Mouse (Mus musculus): ENCODE results near the gene Tmem235. TPM values are rescaled to one million over a fixed set of nuclear protein-coding genes. Genes with fewer than 3 reads are reported as not detected.
"Not testable (repeated sequence)": the region's sequence is repeated elsewhere in the genome, so short reads cannot be mapped to it uniquely, and the experiment has no call there.

The Tmem235 gene
- polyA plus RNA-seq, 1 experiment from 2014 or later = not detected

DNA sequence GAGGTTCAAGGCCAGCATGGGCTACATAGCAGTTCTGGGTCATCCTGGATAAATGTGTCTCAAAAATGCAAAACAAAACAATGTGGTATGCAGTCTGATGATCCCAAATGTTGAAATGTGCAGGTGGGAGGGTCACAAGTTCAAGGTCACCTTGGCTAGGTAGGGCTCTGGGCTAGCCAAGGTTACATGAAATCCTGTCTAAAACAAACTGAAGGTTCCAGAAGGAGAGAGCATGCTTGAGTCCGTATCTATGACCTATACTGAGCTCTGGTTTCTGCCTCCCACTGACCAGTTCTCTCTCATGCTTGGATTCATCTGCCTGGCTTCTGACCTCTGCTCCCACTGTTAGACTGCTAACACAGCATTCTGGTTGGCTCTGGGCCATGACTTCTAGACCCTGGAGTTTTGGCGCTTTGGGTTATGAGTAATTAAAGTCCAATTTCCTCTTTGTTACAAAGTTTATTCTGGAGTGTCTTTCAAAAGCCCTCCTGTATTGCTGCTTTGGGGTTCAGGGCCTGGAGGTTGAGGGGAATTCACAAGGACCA, 30.8 kb upstream of the Tmem235 start:
- ATAC-seq = no peak
- H3K4me3 ChIP-seq (replicated peaks; ENCODE audit: low read length) = no peak overlapping the region
- no peak overlapping the region for H3K4me2 ChIP-seq (ENCODE audit: low read length)
- H3K9ac ChIP-seq (replicated peaks; ENCODE audit: low read depth, low read length) = no peak overlapping the region
- H3K9me3 ChIP-seq (ENCODE audit: control insufficient read depth, low read length) = no peaks in the 10 kb centered on the region
- peaks cover 30% of the 10 kb centered on the region for H3K4me1 ChIP-seq (replicated peaks; ENCODE audit: control insufficient read depth, insufficient read depth, low read length)
- no peak overlapping the region for H3K27ac ChIP-seq (ENCODE audit: low read length)
- WGBS = 87% methylated on average over 2 of the region's 2 CpGs
- H3K27me3 ChIP-seq (replicated peaks; ENCODE audit: control insufficient read depth, insufficient read depth, low read length) = no peaks in the 10 kb centered on the region
- no peaks in the 10 kb centered on the region for H3K36me3 ChIP-seq (ENCODE audit: control insufficient read depth, insufficient read depth)

DNA sequence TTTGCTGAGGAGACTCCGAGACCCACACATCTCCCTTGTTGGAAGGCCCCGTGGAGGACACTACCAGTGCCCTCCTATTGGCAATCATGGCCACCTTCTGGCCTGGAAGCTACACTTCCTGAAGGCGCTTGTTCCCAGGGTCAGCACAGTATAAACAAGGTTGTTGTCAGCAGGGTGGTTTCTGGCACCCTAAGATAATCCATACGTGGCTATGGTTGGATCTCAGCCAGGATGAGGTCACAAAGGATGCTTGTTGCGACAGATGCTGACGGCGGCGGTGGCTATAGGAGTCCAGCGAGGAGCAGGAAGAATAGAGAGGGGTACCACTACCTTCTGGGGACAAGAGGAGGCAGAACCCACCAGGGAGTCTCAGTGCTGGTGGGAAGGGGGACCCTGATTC, 30.2 kb upstream of the Tmem235 start:
- Histone ChIP-seq H3K9me3 (ENCODE audit: control insufficient read depth, low read length) (no peaks in the 10 kb centered on the region), H3K4me1 (replicated peaks; ENCODE audit: control insufficient read depth, insufficient read depth, low read length) (peaks cover 26% of the 10 kb centered on the region), H3K4me2 (ENCODE audit: low read length) (no peak overlapping the region), H3K36me3 (ENCODE audit: control insufficient read depth, insufficient read depth) (no peaks in the 10 kb centered on the region), H3K27ac (ENCODE audit: low read length) (no peak overlapping the region), H3K27me3 (replicated peaks; ENCODE audit: control insufficient read depth, insufficient read depth, low read length) (no peaks in the 10 kb centered on the region), H3K9ac (replicated peaks; ENCODE audit: low read depth, low read length) (no peak overlapping the region), H3K4me3 (replicated peaks; ENCODE audit: low read length) (no peak overlapping the region)
- no peak for ATAC-seq
- WGBS = 55% methylated on average over 9 of the region's 9 CpGs

DNA sequence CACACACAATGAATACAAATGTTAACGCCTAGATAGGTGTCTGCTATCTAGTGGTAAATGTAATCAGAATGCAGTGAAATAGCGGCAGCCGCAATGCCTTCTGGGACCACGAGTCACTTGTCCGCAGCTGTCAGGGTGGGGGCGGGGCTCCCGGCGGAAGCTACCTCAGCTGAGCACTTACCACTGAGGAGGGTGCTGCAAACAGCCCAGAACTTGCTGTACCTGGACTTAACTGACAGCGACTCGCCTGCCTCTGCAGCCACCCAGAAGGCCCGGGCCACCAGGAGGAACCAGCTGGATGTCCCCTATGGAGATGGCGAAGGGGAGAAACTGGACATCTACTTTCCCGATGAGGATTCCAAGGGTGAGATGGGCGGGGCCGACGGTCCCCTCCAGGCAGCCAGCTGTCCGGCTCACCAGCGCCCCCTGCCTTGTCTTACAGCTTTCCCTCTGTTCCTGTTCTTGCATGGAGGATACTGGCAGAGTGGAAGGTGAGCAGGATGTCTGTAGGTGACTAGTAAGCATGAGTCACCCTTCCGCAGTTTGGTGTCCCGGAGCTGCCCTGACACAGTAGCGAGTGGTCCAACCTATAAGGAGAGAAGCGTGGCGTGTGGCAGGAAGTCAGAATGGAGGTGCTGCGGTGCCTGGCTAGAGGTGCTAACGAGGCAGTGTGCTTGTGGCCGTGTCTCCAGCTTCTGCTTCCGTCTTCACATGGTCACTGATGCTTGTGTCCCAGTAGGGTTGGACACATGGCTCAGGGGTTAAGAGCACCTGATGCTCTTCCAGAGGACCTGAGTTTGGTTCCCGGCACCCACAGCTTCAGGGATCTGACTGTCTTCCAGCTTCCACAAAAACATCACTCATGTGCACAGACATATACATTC, 28.2 kb upstream of the Tmem235 start:
- peaks cover 15% of the 10 kb centered on the region for H3K4me1 ChIP-seq (replicated peaks; ENCODE audit: control insufficient read depth, insufficient read depth, low read length)
- no peaks in the 10 kb centered on the region for H3K27me3 ChIP-seq (replicated peaks; ENCODE audit: control insufficient read depth, insufficient read depth, low read length)
- no peak overlapping the region for H3K27ac ChIP-seq (ENCODE audit: low read length)
- H3K36me3 ChIP-seq (ENCODE audit: control insufficient read depth, insufficient read depth) = no peaks in the 10 kb centered on the region
- H3K9me3 ChIP-seq (ENCODE audit: control insufficient read depth, low read length) = no peaks in the 10 kb centered on the region
- peak overlapping the region; percentile 42 for H3K4me3 ChIP-seq (replicated peaks; ENCODE audit: low read length)
- peak; percentile 79 for ATAC-seq
- peak overlapping the region; percentile 50 for H3K9ac ChIP-seq (replicated peaks; ENCODE audit: low read depth, low read length)
- H3K4me2 ChIP-seq (ENCODE audit: low read length) = peak overlapping the region; percentile 53
- 17% methylated on average over 28 of the region's 28 CpGs for WGBS

DNA sequence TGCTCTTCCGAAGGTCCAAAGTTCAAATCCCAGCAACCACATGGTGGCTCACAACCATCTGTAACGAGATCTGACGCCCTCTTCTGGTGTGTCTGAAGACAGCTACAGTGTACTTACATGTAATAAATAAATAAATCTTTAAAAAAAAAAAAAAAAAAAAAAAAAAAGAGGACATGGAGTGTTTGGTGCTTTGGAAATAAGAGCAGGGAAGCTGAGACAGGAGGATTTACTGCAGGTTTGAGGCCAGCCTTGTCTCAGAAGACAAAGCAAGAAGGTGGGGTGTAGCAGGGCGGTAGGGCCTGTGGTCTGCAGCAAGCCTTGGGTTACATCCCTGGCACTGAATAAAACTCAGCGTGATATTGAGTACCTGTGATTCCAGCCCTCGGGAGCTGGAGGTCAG, 27.0 kb upstream of the Tmem235 start:
- peaks cover 11% of the 10 kb centered on the region for H3K4me1 ChIP-seq (replicated peaks; ENCODE audit: control insufficient read depth, insufficient read depth, low read length)
- H3K9me3 ChIP-seq (ENCODE audit: control insufficient read depth, low read length); H3K36me3 ChIP-seq (ENCODE audit: control insufficient read depth, insufficient read depth); H3K4me2 ChIP-seq (ENCODE audit: low read length); H3K27ac ChIP-seq (ENCODE audit: low read length); ATAC-seq; H3K4me3 ChIP-seq (replicated peaks; ENCODE audit: low read length); H3K27me3 ChIP-seq (replicated peaks; ENCODE audit: control insufficient read depth, insufficient read depth, low read length); H3K9ac ChIP-seq (replicated peaks; ENCODE audit: low read depth, low read length): not testable (repeated sequence)
- 96% methylated on average over 4 of the region's 6 CpGs for WGBS

DNA sequence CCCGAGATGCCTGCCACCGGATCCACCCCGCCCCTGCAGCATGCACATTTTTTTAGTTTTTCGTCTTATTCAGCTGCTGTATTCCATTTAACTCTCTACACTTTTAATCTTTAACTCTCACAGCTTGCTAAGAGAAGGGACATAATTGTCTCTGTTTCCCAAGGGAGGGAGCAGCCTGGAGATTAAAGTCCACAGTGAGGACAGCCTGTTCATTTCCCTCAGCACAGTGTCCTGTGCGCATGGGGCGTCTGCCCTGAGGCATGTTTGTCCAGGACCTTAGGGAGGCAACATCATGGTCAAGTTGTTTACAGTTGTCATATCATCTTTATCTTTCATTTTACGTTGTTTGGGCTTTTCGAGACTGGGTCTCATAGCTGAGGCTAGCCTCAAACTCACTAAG, 26.5 kb upstream of the Tmem235 start:
- Histone ChIP-seq H3K27me3 (replicated peaks; ENCODE audit: control insufficient read depth, insufficient read depth, low read length) (no peaks in the 10 kb centered on the region), H3K9me3 (ENCODE audit: control insufficient read depth, low read length) (no peaks in the 10 kb centered on the region), H3K4me1 (replicated peaks; ENCODE audit: control insufficient read depth, insufficient read depth, low read length) (peaks cover 6% of the 10 kb centered on the region), H3K36me3 (ENCODE audit: control insufficient read depth, insufficient read depth) (no peaks in the 10 kb centered on the region), H3K4me2 (ENCODE audit: low read length) (no peak overlapping the region), H3K27ac (ENCODE audit: low read length) (no peak overlapping the region), H3K9ac (replicated peaks; ENCODE audit: low read depth, low read length) (no peak overlapping the region), H3K4me3 (replicated peaks; ENCODE audit: low read length) (no peak overlapping the region)
- no peak for ATAC-seq
- WGBS = 97% methylated on average over 8 of the region's 8 CpGs

DNA sequence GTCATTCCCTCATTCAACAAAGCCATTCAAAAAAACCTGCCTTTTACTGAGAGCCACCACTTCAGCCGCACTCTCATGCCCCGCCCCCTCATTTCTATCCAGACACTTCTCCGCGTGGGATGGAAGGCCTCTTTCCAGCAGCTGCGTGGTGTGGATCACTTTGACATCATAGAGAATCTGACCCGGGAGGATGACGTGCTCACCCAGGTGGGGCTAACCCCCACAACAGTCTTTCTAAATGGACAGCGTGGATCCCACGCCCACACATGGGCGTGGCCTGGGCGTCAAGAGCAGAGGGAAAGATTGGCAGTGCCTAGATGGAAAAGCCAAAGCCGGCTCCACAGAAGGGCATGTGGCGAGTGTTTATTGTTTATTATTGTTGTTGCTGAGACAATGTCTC, 24.2 kb upstream of the Tmem235 start:
- Histone ChIP-seq H3K4me3 (replicated peaks; ENCODE audit: low read length) (peak overlapping the region; percentile 19), H3K4me2 (ENCODE audit: low read length) (peak overlapping the region; percentile 45), H3K9ac (replicated peaks; ENCODE audit: low read depth, low read length) (no peak overlapping the region), H3K27me3 (replicated peaks; ENCODE audit: control insufficient read depth, insufficient read depth, low read length) (no peaks in the 10 kb centered on the region), H3K9me3 (ENCODE audit: control insufficient read depth, low read length) (no peaks in the 10 kb centered on the region), H3K36me3 (ENCODE audit: control insufficient read depth, insufficient read depth) (no peaks in the 10 kb centered on the region), H3K4me1 (replicated peaks; ENCODE audit: control insufficient read depth, insufficient read depth, low read length) (peaks cover 10% of the 10 kb centered on the region), H3K27ac (ENCODE audit: low read length) (no peak overlapping the region)
- WGBS = 25% methylated on average over 13 of the region's 13 CpGs
- 0 out of 2 replicates have a peak, but pooled peaks have one; percentile 21 for ATAC-seq

DNA sequence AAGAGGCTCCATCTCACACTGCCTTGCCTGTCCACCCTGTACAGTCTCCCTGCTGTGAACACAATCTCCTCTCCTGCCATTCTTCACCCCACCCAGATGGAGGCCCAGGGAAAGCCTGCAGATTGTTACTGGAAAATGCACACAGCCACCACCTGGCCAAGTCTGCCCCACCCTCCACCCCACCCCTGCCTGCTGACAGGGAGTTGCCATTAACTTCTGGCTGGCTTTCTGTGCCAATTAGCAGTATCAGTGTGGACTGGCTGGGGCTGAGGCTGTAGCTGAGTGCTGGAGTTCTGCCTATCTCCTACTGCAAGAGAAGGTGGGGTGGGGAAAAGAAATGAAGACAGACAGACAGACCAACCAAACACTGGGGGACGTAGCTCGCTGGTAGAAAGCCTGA, 22.0 kb upstream of the Tmem235 start:
- no peak overlapping the region for H3K4me2 ChIP-seq (ENCODE audit: low read length)

DNA sequence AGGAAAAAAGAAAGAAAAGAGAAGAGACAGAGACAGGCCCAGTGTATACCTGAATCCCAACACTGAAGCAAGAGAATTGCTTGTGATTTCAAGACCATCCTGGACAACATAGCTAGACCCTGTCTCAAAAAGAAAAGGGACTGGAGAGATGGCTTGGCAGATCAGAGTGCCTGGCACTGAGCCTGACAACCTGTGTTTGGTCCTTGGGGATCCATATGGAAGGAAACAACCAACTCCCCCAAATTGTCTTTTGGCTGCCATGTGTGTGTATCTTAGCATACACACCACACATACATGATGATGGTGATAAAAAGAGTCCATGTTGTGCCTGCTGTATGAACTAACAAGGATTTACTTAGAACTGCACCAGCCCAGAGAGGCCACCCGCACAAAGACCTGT, 21.5 kb upstream of the Tmem235 start:
- no peaks in the 10 kb centered on the region for H3K9me3 ChIP-seq (ENCODE audit: control insufficient read depth, low read length)
- no peak overlapping the region for H3K4me2 ChIP-seq (ENCODE audit: low read length)
- H3K9ac ChIP-seq (replicated peaks; ENCODE audit: low read depth, low read length) = no peak overlapping the region
- H3K27me3 ChIP-seq (replicated peaks; ENCODE audit: control insufficient read depth, insufficient read depth, low read length) = no peaks in the 10 kb centered on the region
- 0 out of 2 replicates have a peak, but pooled peaks cover 4% of the 10 kb centered on the region for H3K4me1 ChIP-seq (replicated peaks; ENCODE audit: control insufficient read depth, insufficient read depth, low read length)
- 69% methylated on average over 1 of the region's 1 CpGs for WGBS
- H3K36me3 ChIP-seq (ENCODE audit: control insufficient read depth, insufficient read depth) = no peaks in the 10 kb centered on the region
- ATAC-seq = no peak
- H3K27ac ChIP-seq (ENCODE audit: low read length) = no peak overlapping the region; the same call in 1 of the 2 replicates
- H3K4me3 ChIP-seq (replicated peaks; ENCODE audit: low read length) = no peak overlapping the region

More for the DNA sequence above, 22.0 kb upstream of the Tmem235 start:
- Histone ChIP-seq H3K9ac (replicated peaks; ENCODE audit: low read depth, low read length) (no peak overlapping the region), H3K9me3 (ENCODE audit: control insufficient read depth, low read length) (no peaks in the 10 kb centered on the region), H3K4me1 (replicated peaks; ENCODE audit: control insufficient read depth, insufficient read depth, low read length) (0 out of 2 replicates have a peak, but pooled peaks cover 4% of the 10 kb centered on the region), H3K27me3 (replicated peaks; ENCODE audit: control insufficient read depth, insufficient read depth, low read length) (no peaks in the 10 kb centered on the region), H3K27ac (ENCODE audit: low read length) (no peak overlapping the region), H3K36me3 (ENCODE audit: control insufficient read depth, insufficient read depth) (no peaks in the 10 kb centered on the region), H3K4me3 (replicated peaks; ENCODE audit: low read length) (no peak overlapping the region)
- no peak for ATAC-seq
- 78% methylated on average over 2 of the region's 2 CpGs for WGBS

DNA sequence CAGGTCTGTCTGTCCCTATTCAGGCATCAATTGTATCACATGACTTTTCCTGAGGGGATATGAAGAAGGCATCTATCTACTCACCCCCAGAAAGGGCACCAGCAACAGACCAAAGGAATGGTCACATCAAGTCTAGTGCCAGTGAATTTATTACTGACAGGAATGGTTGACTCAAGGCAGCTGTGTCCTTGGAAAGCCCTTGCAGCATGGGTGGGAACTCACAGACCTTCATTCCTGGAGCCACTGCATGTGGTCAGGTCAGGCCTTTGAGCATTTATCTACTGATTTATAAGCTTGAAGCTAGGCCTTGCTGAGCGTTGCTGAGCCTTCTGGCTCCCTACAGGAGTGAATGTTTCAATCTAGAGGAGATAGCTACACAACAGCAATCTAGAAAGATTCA, 19.6 kb upstream of the Tmem235 start:
- Histone ChIP-seq H3K36me3 (ENCODE audit: control insufficient read depth, insufficient read depth) (no peaks in the 10 kb centered on the region), H3K9ac (replicated peaks; ENCODE audit: low read depth, low read length) (no peak overlapping the region), H3K4me1 (replicated peaks; ENCODE audit: control insufficient read depth, insufficient read depth, low read length) (0 out of 2 replicates have a peak, but pooled peaks cover 4% of the 10 kb centered on the region), H3K4me2 (ENCODE audit: low read length) (no peak overlapping the region), H3K4me3 (replicated peaks; ENCODE audit: low read length) (no peak overlapping the region), H3K9me3 (ENCODE audit: control insufficient read depth, low read length) (no peaks in the 10 kb centered on the region), H3K27me3 (replicated peaks; ENCODE audit: control insufficient read depth, insufficient read depth, low read length) (no peaks in the 10 kb centered on the region), H3K27ac (ENCODE audit: low read length) (no peak overlapping the region)
- 74% methylated on average over 1 of the region's 1 CpGs for WGBS
- ATAC-seq = no peak

Measured in forebrain, embryonic 16.5 days (tissue).